Mouse (Mus musculus): Measurements from ENCODE around the gene Mesp2.

The Mesp2 gene

DNA sequence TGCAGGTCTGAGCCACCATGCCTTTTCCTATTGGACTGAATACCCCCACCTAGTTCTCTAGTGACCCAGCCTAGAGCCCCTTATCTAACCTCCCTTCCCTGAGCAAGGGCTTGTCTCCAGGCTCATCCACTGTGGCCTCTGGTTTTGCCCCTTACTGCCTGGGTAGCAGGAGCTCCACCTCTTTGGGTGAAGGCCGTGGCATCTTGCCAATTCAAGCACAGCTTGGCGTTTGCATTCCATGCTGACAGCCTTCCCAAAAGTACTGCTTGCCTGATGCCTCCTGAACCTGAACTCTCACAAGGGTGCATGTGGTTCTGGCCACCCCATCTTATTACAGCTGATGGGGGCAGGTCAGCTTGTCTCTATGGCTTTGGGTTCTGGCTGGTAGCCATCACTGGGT is 6.6 kb upstream of the Mesp2 start:
- peak; percentile 52 for DNase-seq (ENCODE audit: low read depth, low spot score)

DNA sequence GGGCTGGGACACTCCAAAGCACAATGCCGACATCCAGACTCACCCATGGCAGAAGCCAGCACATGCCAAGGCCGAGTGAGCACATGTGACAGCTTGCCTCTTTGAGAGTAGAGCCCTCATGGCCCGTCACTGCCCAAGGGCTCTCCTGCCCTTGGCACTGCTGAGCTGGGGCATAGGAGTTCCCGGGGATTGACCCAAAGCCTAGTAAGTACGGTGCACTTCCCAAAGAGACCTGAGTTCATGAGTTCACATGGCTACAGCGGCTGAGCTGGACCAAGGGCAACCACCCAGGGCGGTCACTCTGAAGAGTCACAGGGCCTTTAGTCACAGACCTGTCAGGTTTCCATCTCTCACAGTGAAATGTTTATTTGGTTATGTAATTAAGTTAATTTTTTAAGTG is 2.0 kb upstream of the Mesp2 start:
- DNase-seq (ENCODE audit: low read depth, low spot score) = no peak

DNA sequence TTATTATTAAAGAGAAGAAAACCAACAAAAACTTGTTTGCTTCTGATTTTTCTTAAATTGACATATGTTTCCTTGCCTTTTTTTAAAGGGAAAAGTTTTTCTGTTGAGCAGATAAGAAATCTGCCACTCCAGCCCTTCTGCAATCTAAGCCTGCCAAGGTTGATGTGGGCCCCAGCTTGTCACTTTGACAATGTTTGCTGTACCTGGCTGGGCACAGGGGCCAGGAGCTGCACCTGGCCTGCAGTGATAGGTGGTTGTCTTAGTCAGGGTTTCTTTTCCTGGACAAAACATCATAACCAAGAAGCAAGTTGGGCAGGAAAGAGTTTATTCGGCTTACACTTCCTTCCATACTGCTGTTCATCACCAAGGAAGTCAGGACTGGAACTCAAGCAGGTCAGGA is 2.9 kb downstream of the Mesp2 start:
- no peak for DNase-seq (ENCODE audit: low read depth, low spot score)

DNA sequence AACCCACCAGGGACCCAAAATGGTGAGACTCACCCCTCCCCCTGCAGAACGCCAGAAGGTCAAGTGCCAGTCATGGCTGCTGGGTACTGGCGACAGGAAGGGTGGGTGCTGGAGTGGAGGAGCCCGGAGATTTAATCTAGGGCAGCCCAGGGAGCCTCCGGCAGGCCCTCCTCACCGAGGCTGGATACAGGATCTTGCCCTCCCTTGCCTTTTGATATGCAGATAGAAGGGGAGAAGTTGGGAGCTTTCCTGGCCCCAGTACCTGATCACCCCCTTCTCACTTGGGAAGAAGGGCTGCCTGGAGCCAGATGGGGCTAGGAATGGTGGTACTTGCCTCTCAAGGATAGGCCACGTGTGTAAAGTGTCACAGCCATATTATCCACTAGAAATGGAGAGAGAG is 7.8 kb downstream of the Mesp2 start:
- no peak for DNase-seq (ENCODE audit: low read depth, low spot score)

DNA sequence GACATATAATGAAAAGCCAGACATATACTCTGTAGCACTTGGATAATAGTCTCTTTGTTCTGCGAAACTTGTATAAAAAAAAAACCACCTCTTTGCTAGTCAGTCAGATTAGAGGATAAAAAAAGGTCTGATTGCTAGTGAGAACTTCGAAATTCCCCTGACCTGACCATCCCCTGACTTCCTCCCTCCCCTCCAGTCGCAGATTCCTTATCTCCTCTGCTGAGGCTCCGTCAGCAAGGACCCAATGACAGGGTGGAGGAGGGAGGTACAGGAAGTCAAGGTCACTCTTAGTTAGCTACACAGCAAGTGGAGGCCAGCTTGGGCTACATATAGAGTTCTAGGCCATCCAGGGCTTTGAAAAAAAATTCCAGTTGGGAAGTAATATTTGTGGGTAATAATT is 9.0 kb downstream of the Mesp2 start:
- DNase-seq (ENCODE audit: low read depth, low spot score) = no peak

DNA sequence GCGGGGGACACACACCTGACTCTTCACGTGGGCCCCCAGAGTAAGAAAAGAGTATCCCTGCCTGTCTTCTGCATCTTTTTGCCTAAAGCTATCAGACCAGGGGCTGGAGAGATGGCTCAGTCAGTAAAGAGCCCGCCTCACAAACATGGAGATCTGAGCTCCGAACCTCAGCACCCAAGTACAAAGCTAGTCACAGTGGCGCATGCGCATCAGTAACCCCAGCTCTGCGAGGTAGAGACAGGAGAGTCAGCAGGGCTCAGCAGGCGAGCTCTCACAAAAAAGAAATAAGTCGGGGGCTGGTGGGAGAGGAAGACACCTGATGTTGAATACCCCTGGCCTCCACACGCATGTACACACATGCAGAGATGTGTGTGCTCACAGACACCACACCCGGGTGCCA is 9.5 kb downstream of the Mesp2 start:
- no peak for DNase-seq (ENCODE audit: low read depth, low spot score)

DNA sequence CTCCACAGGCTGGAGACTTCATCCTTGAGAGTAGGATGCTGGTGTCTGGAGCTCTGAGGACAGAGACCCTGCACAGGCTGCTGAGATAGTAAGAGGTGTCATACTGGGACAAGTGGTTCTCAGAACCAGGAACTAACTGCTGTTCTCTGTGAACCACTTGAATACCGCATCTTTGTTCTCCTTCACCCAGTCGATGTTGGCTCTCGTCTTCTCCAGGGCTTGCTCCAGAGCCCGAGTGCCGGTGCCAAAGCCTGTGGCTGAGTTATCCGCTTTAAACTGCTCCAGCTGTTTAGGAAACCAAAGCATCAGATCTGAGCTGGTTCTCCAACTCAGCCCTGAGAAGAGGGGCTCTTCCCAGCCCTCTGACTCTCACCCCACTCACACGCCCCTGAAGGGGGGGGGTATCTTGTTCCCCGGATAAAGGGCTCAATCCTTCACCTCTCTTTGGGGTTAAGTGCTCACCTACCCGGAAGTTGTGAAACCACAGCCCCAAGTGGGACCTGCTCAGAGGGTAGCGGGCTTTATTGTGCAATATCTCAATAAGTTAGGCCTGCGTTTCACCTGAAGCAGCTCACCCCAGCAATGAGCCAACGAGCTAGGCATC is 11.7 kb downstream of the Mesp2 start:
- no peak for DNase-seq (ENCODE audit: low read depth, low spot score)

DNA sequence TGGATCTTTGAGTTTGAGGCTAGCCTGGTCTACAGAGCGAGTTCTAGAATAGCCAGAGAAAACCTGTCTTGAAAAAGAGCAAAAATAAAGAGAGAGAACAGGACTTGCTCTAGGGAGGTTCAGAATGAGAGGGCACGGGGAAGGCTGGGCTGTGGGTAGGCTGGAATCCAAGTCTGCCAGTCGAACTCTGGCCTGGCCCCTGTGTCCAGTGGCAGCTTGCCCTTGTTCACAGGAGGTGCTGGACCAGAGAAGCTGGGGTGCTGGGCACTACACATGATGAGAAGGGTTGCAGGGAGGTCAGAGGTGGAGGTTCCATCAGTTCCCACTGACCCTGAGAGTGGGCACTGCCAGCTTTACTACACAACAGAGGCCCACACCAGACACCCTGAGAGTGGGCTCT is 17.8 kb downstream of the Mesp2 start:
- DNase-seq (ENCODE audit: low read depth, low spot score) = no peak

DNA sequence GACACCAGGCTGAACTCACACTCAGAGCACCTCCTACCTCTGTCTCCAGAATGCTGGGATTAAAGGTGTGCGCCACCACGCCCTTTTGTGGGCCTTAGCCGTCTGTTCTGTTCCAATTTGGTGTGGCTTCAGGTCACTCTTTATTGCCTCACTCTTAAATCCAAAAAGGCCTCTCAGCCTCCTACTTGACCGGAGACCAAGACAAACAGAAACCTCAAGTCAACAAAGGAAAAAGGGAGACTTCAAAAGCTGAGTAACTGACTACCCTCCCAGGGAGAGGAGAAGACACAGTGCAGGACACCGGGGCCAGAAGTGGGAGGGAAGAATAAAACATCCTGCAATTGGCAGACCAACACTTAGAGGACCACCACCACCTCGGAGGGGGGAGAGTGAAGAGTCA is 20.6 kb downstream of the Mesp2 start:
- no peak for DNase-seq (ENCODE audit: low read depth, low spot score)

DNA sequence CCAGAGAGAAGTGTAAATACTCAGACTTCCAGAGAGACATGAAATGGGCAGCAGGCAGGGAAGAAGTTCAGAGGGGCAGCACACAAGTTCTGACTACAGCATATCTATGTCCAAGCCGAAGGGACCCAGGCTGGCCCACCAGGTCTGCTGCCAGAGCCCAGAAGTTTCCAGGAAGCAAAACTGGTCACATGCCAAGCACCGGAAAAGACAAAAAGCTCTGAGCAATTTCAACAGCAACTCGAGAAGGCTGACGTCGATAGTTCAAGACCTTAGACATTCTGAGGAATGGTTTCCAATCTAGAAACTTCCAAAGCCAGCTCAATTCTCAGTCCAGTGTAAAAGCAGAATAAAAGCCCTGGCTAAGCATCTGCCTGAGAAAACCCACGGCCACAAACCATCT is 21.1 kb downstream of the Mesp2 start:
- no peak for DNase-seq (ENCODE audit: low read depth, low spot score)

DNA sequence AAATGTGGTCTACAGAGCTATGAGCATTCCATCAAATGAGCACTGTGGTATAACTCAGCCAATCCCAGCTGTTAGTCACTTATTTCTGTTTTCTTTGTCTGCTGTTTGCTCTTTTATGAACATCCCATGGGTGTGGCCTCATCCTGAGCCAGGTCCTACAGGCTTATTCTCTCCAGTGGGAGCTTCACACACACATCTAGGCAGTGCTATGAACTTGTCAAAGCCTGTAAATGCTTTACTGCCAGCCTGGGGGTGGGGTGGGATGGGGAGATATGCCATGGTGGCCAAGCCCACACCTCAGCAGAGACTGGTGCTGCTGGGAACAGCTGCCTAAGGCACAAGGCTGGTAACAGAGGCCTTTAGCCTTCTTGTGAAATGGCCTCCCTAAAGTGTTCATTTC is 22.5 kb downstream of the Mesp2 start:
- peak; percentile 49 for DNase-seq (ENCODE audit: low read depth, low spot score)

DNA sequence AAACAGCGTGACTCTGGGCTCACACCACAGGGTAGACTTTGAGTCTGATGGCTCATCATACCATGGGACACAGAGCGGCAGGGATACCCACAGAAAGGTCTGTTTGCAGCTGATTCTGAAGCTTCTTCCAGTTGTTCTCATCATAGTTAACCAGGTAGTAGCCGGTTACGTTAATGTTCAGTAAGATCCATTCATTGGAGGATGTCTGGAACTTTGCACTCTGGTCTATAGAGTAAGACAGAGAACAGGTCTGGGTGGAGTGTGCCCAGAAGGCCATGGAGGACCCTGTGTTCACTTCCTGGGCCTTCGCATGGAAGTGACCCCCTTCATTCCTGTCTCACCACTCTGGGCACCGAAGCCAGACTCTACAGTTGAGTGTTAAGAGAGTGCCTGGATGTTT is 24.7 kb downstream of the Mesp2 start:
- DNase-seq (ENCODE audit: low read depth, low spot score) = no peak

DNA sequence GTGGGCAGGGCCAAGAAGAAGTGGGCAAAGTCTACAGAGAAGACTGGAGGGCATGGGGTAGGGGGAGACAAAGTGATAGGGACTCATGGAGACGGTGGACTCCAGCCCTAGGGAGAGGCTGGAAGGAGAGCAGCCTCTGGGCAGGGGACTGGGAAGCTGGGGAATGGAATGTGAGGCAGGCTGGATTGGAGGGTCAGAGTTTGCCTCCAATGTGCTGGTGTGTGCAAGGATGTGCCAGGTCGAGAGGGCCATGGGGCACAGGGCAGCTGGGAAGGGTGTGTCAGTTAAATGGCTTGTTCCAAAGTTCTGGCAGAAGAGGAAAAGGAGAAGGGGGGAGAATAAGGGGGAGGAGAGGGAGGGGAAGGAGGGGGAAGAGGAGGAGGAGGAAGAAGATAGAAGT is 26.7 kb downstream of the Mesp2 start:
- DNase-seq (ENCODE audit: low read depth, low spot score) = no peak

DNA sequence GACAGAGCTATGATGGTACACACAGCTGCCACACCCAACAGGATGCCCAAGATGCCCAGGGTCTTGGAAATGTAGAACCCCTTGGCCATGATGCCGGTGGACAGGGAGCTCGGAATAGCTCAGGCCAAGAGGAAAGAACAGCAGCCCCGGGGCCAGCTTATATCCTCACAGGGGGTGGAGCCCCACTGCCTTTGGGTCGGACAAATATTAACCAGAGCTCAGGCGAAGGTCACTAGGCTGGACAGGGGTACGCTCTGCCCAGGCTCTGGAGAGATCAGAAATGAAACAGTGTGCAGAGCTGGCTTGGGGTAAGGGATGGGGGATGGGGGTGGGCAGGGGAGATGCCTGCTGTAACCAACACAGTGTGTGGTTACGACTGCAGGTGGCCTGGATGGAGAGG is 31.6 kb downstream of the Mesp2 start:
- DNase-seq (ENCODE audit: low read depth, low spot score) = no peak

DNA sequence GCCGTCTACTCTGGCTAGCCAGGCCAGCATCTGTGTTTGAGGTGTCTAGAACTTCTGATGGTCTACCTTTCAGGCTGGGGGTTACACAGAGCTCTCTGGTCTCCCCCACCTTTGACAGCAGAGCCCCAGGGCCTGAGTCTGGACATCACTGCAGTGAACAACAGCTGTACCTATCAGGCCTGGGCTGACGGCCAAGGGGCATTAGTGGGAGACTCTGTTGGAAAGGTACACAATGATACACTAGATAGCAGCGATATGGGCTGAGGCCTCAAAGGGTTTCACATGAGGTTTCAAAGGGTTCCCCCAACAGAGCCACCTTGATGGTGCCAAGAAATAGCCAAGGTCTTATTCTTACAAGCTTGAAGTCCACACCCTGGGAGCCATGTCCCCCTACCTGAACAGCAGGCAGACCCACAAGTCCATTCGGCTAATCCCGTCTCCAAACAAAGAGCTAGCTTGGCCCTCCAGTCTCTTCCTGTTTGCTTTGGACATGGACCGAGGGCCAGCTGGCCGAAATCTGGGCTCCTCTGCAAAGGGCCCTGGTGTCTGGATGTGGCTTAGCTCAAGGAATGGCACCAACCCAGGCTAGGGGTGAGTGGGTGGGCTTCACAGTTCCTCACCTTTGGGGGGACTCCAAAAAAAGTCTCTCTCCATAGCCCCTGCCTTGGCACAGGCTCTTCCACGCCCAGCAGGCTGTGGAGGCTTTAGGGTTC is 33.7 kb downstream of the Mesp2 start:
- DNase-seq (ENCODE audit: low read depth, low spot score) = no peak

DNA sequence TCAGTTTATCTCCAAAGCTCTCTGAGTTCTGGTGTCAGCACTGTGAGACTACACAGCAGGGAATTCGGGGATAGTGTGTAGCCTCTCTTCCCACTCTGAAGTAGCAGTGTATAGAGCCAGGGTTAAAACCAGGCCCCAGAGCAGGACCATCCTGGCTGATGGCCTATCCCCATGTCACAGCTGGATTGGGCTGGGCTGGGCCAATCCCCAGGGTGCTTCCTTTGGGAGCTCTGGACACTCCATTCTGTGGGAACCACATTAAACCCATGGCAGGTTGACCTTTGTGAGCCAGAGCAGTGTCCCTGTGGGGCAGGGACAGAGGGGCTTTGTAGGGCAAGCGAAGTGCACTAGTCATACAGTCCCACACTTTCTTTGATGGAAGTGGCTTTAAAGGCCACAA is 35.8 kb downstream of the Mesp2 start:
- DNase-seq (ENCODE audit: low read depth, low spot score) = no peak

DNA sequence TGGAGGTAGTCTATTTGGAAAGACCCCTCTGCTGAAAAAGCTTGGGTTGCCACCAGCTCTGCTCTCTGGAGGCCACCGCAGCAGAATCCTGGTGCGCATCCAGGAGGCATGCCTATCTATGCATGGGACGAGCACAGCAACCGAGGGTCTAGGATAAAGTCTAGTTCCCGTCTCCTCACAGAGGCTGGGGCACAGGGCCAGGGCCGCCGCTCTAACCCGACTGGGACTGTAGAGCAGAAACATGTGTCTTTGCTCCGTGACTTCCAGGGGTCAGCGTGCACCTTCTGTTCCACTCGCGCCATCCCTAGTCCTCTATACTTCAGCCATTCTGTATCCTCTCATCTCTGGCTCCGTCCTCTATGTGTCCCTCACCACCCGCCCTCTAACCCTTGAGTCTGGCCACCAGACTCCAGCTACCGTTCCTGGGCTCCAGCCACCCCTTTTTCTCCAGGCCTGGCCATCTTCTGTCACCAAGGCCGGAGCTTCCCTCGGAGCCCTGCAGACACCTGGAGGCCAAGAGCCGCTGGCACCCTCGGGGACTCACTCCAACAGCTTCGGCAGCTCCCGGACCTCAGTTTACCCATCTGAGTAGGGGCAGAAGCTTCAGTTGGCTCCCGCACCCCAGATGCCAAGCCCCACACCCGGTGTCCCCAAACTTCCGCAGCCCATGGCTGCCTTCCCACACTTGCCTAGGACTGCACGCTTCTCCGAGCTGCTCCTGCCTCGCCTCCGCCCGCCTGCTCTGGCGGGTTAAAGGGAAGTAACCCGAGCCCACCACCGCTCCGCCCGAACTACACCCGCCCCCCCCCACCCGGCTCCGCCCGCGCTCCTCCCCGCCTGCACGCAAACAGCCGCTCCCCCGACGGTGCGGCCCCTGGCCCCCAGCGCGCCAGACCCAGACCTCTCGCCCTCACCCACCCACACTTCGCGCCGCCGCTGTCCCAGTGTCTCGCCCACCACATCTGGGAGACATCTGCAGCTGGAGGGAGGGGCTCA is 37.2 kb downstream of the Mesp2 start:
- DNase-seq (ENCODE audit: low read depth, low spot score) = no peak

DNA sequence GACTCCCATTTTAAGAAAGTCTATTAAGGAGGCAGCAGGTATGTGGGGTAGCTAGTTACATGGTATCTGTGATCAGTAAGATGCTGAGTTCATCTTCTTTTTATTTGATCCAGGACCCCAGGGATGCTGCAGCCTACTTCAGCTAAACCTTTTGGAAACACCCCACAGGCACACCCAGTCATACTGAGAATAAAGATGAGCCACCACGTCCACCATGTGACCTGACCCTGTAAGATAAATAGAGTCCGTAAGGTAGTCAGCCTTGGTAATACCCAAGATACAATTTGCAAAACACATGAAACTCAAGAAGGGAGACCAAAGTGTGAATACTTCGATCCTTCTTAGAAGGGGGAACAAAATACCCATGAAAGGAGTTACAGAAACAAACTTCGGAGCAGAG is 45.8 kb downstream of the Mesp2 start:
- no peak for DNase-seq (ENCODE audit: low read depth, low spot score)

DNA sequence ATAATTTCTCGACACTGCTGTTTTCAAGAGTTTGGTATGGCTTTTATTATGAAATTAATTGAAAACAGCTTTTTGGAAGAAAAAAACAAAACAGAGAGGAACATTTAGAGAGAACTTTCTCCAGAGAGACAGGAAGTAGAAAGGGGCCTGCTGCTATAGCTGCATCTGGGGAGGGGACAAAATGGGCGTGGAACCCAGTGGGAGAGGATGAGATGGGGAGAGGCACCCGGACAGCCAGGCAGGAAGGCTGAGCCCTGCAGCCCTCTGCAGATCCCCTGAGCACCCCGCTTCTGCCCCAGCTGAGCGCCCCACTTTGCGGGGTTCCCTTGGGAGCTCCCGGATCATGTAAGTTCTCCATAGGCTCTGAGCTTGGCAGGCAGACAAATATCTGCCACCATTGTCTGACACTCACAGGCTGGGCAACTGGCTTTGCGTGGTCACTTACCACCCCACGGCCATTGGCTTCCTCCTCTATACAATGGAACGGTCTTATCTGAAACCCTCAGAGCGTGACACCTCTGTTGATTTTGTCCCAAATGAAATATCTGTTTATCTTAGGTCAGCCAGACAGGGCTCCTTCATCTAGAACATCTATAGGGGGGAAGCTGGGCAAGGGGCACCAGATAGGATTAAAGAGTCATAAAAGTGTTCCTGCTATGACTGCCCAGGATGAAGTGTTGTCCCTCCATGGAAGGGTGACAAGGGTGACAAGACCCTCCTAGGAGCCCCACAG is 47.8 kb downstream of the Mesp2 start:
- DNase-seq (ENCODE audit: low read depth, low spot score) = peak; percentile 52

DNA sequence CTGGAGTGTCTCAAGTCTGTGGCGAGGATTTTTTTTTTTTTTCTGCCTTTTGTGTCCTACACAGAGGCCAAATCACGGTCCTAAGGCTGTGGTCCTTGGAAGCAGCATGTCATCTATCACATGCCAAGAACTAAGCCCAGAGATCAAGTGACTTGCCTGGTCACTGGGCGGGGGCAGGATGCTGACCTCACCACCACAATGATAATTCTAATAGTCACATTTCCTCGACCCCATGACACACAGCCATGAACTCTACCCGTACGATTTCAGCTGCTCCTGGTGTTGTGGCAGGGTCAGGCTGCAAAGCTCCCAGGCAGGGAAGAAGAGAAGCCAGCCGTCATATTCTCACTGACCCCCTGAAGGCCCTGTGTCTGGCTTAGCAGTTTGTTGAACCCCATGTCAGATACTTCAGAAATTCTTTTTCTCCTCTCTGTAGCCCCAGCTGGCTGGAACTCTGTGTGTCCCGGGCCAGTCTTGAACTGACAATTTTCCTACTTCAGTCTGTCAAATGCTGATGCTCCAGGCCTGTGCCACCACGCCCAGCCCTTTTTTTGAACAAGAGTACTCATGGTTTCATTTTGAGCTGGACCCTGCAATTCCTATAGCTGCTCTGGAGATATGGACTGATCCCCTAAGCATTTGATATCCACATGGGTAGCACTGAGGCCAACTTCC is 48.6 kb downstream of the Mesp2 start:
- peak; percentile 51 for DNase-seq (ENCODE audit: low read depth, low spot score)

DNA sequence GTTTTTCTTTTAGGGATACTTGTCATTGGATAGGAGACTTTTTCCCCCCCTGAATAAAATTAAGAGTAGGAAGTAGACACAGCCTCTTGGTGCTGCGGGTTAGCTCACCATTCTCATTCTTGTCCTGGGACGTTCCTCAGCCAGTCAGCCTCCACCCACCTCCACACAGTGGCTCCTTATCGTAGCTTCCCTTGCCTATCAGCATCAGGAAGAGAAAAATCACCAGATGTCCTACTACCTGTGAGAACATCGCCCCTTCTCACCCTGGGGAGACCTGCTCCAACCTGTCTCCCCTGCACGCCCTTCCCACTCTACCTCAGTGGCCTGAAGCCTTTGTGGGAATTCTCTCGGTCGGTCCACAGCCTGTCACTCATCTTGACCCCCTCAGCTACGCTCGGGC is 50.3 kb downstream of the Mesp2 start, which contains the start of gene Anpep:
Gene Anpep (minus strand): TSS at position 249 of the 400 bp plus-strand sequence.
- no peak for DNase-seq (ENCODE audit: low read depth, low spot score)

All from 3T3-L1 (cell line).